Mouse (Mus musculus): Measurements from ENCODE around the gene Nebl.
"Not testable (repeated sequence)": the region's sequence is repeated elsewhere in the genome, so short reads cannot be mapped to it uniquely, and the experiment has no call there.

GRCm38 (mm10) chr2:17295257-17295656 lies 436.0 kb downstream of the Nebl start:
- not testable (repeated sequence) for TF ChIP-seq CTCF, EP300 (IDR thresholded peaks at IDR 0.05)

Measured in lung, postnatal 0 days (tissue).